Mouse (Mus musculus) bone marrow macrophage, adult 2 months (primary cell): ENCODE data around the gene Fam219a.

Source experiments
- CTCF ChIP-seq: IDR thresholded peaks from 2 replicates; pipeline ENCODE4 v1.5.1; 2012; ENCODE audit warnings: low read depth, mild to moderate bottlenecking, low read length, moderate library complexity
- POLR2A ChIP-seq: IDR thresholded peaks from 2 replicates; pipeline ENCODE4 v1.6.1; 2012; ENCODE audit warnings: mild to moderate bottlenecking, low read depth, low read length, borderline replicate concordance

GRCm38 (mm10) chr4:41523839-41524238 is 45.5 kb downstream of the Fam219a start:
- no peak for TF ChIP-seq CTCF
- no peak for TF ChIP-seq POLR2A
